Mouse (Mus musculus) erythroblast, embryonic 14.5 days (primary cell): Measurements from ENCODE around the gene Zfp316.

ENCODE experiments used
- GATA1 ChIP-seq: IDR thresholded peaks from 2 replicates; pipeline ENCODE4 v1.6.1; 2012; ENCODE audit warnings: low read length, inconsistent platforms, mixed read lengths
- TAL1 ChIP-seq: IDR thresholded peaks from 3 replicates; pipeline ENCODE4 v1.6.1; 2012; ENCODE audit warnings: low read length, inconsistent platforms, mixed read lengths

GRCm38 (mm10) chr5:143235028-143235693 lies 34.7 kb downstream of the Zfp316 start, which contains the start of gene Zfp12:
- TF ChIP-seq TAL1 (no peak), GATA1 (no peak)
